Mouse (Mus musculus) testis, adult 2 months (tissue): ENCODE data around the gene Map1b.

ENCODE experiments used
- CTCF ChIP-seq: fragments of 200-500 bp; IDR thresholded peaks from 2 replicates; pipeline ENCODE4 v1.5.1; 2012; ENCODE audit warnings: low read depth, mild to moderate bottlenecking, inconsistent platforms, low read length, moderate library complexity; ENCODE audit not compliant: control insufficient read depth, insufficient read depth, insufficient replicate concordance
- POLR2A ChIP-seq: fragments of 200-500 bp; IDR thresholded peaks from 2 replicates; pipeline ENCODE4 v1.6.1; 2012; ENCODE audit warnings: low read depth, mild to moderate bottlenecking, inconsistent platforms, low read length, moderate library complexity; ENCODE audit not compliant: control insufficient read depth

DNA sequence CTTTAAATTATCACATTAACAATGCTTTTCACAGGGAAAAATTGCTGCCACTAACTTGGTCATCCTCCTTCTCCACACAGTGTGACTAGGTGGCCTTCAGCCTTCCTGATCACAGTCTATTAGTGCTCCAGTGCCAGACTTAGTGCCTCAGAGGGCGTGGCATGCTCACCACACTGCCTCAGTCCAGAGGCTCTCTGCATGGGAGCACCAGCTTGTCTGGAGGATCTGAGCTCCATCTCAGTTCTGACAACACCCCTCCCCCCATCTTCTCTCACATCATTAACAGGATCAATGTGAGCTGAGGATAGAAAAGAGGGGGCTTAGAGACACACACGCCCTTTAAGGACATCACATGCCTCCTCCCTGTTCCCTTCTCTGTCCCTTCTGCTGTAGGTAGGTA is 50.3 kb downstream of the Map1b start:
- TF ChIP-seq CTCF (no peak), POLR2A (no peak)
